Mouse (Mus musculus) small intestine, adult 2 months (tissue): ENCODE data around the gene Brf1.

Experiments used
- CTCF ChIP-seq: fragments of 200-500 bp; IDR thresholded peaks from 2 replicates; pipeline ENCODE4 v1.5.1; 2012; ENCODE audit warnings: low read depth, mild to moderate bottlenecking, control low read depth, inconsistent platforms, low read length, moderate library complexity, mixed read lengths; ENCODE audit not compliant: insufficient replicate concordance, insufficient read length; ENCODE audit errors: extremely low read depth
- POLR2A ChIP-seq: fragments of 200-500 bp; IDR thresholded peaks from 2 replicates; pipeline ENCODE4 v1.6.1; 2012; ENCODE audit warnings: low read depth, mild to moderate bottlenecking, control low read depth, inconsistent platforms, low read length, moderate library complexity

DNA sequence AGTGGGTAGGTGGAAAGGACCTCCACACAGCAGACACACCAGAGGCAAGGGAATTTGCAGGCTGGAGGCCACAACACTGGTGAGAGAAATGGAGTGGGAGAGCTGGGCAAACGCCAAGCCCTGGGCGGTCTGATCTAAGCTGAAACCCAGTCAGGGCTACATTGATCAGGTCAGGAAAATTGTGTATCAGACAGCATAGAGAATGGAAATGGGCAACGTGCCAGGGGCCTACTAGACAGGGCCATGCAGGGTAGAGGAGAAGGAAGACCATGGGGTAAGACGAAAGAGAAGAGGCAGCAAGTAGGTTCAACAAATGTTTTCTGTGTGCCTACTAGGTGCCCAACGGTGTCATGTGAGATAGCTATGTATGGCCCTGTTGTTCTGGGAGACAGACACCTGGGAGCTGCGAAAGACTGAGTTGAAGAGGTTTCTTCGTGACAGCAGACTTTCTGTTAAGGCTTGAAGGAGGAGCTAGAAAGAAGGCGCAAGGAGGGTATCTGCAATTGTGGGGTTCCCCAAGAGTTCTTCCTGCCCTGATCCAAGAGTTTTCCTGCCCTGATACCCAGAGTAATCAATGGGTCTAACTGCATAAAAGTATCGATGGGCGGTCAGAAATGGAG lies 59.2 kb downstream of the Brf1 start:
- TF ChIP-seq CTCF, result no peak
- no peak for TF ChIP-seq POLR2A
